Mouse (Mus musculus) lung, postnatal 0 days (tissue): ENCODE measurements around the gene Has1. TPM values are rescaled to one million over a fixed set of nuclear protein-coding genes. Genes with fewer than 3 reads are reported as not detected.

ENCODE experiments used
- ATAC-seq: fragments of 200-750 bp; cut with Nextera tagmentation; 2 replicates; pipeline ENCODE4 v1.8.0; 2017; ENCODE audit warnings: moderate library complexity
- DNase-seq: peaks from one replicate; pipeline ENCODE4 v3.0.0-alpha.2; 2016; ENCODE audit warnings: low spot score
- H3K27ac ChIP-seq: fragments of 300-500 bp; sonication (generic); 2 replicates; pipeline ENCODE4 v1.5.1; 2014; ENCODE audit warnings: antibody characterized with exemption, mild to moderate bottlenecking, low read length, mixed read lengths
- H3K27me3 ChIP-seq: fragments of 300-500 bp; sonication (generic); replicated peaks from 2 replicates; pipeline ENCODE4 v1.6.1; 2014; ENCODE audit warnings: low read length, mixed read lengths; ENCODE audit not compliant: insufficient read depth
- H3K36me3 ChIP-seq: fragments of 300-500 bp; sonication (generic); 2 replicates; pipeline ENCODE4 v1.6.1; 2014; ENCODE audit warnings: low read length, mixed read lengths; ENCODE audit not compliant: insufficient read depth
- H3K4me1 ChIP-seq: fragments of 300-500 bp; sonication (generic); 2 replicates; pipeline ENCODE4 v1.6.1; 2014; ENCODE audit warnings: antibody characterized with exemption, low read depth, low read length, mixed read lengths; ENCODE audit not compliant: insufficient read depth
- H3K4me2 ChIP-seq: fragments of 300-500 bp; sonication (generic); replicated peaks from 2 replicates; pipeline ENCODE4 v1.6.1; 2014; ENCODE audit warnings: low read depth, mild to moderate bottlenecking, low read length, moderate library complexity, mixed read lengths
- H3K4me3 ChIP-seq: fragments of 300-500 bp; sonication (generic); 2 replicates; pipeline ENCODE4 v1.5.1; 2014; ENCODE audit warnings: low read depth, low read length
- H3K9ac ChIP-seq: fragments of 300-500 bp; sonication (generic); replicated peaks from 2 replicates; pipeline ENCODE4 v1.6.1; 2014; ENCODE audit warnings: low read depth, mild to moderate bottlenecking
- H3K9me3 ChIP-seq: fragments of 300-500 bp; sonication (generic); 2 replicates; pipeline ENCODE4 v1.6.1; 2016; ENCODE audit warnings: low read length, mixed read lengths
- CTCF ChIP-seq: IDR thresholded peaks from 2 replicates; pipeline ENCODE4 v1.5.1; 2016; ENCODE audit warnings: antibody characterized with exemption, mild to moderate bottlenecking
- EP300 ChIP-seq: IDR thresholded peaks from 2 replicates; pipeline ENCODE4 v1.6.1; 2016; ENCODE audit warnings: antibody characterized with exemption, mild to moderate bottlenecking, control low read depth
- WGBS: fragments of 180-500 bp; shearing (Covaris S2); extraction: QIAGEN DNeasy Blood & Tissue Kit; methylation state at CpG from one replicate; pipeline ENCODE4 v1.1.7; 2014; 5-methylcytosine and 5-hydroxymethylcytosine counted together
- polyA plus RNA-seq: library from polyadenylated mRNA; unstranded; fragments of >200 nt; fragmentation: Nextera tagmentation; extraction: Ambion mirVana; gene quantifications from 2 replicates; pipeline ENCODE4 v1.2.1, GENCODE M21; 2015

Gene Has1
- polyA plus RNA-seq, 1 experiment from 2014 or later, result 2.4 TPM

GRCm38 (mm10) chr17:17883840-17884239, 28.8 kb upstream of the Has1 start, which contains the start of gene Fpr1:
Gene Fpr1, minus strand, starts transcription at chr17:17883940.
- Histone ChIP-seq H3K9ac (no peak within 1 kb of the TSS), H3K27ac (no peak within 1 kb of the TSS), H3K4me3 (no peak within 1 kb of the TSS), H3K4me2 (no peak within 1 kb of the TSS), H3K4me1 (no peaks in the 10 kb centered on the region), H3K27me3 (no peaks in the 10 kb centered on the region), H3K36me3 (no peaks in the 10 kb centered on the region), H3K9me3 (no peaks in the 10 kb centered on the region)
- no peak for DNase-seq
- no peak for TF ChIP-seq CTCF
- TF ChIP-seq EP300, result no peak
- no peak for ATAC-seq
- 33% methylated on average over 1 of the region's 1 CpGs for WGBS

- no peaks in the 10 kb centered on the region for H3K9me3 ChIP-seq
- H3K9ac ChIP-seq, result no peak overlapping the region
- peak; percentile 12 for DNase-seq
- no peak overlapping the region for H3K27ac ChIP-seq
- TF ChIP-seq EP300 (no peak), CTCF (no peak)
- WGBS, result 65% methylated on average over 3 of the region's 3 CpGs
- no peak overlapping the region for H3K4me3 ChIP-seq
- no peaks in the 10 kb centered on the region for H3K36me3 ChIP-seq
- no peaks in the 10 kb centered on the region for H3K4me1 ChIP-seq
- H3K27me3 ChIP-seq, result no peaks in the 10 kb centered on the region
- ATAC-seq, result no peak
- H3K4me2 ChIP-seq, result no peak overlapping the region
These were observed 27.7 kb upstream of the Has1 start for GRCm38 (mm10) chr17:17882672-17883071.

GRCm38 (mm10) chr17:17879347-17879746, 24.3 kb upstream of the Has1 start:
- Histone ChIP-seq H3K9me3 (no peaks in the 10 kb centered on the region), H3K27ac (no peak overlapping the region), H3K4me2 (no peak overlapping the region), H3K4me3 (no peak overlapping the region), H3K27me3 (no peaks in the 10 kb centered on the region), H3K4me1 (no peaks in the 10 kb centered on the region), H3K36me3 (no peaks in the 10 kb centered on the region), H3K9ac (no peak overlapping the region)
- DNase-seq (no peak), ATAC-seq (no peak)
- TF ChIP-seq CTCF (no peak), EP300 (no peak)
- WGBS, result 70% methylated on average over 1 of the region's 1 CpGs

- H3K27ac ChIP-seq, result no peak overlapping the region
- no peak overlapping the region for H3K4me3 ChIP-seq
- no peaks in the 10 kb centered on the region for H3K27me3 ChIP-seq
- no peak; the same call in 1 of the 2 replicates for ATAC-seq
- no peaks in the 10 kb centered on the region for H3K9me3 ChIP-seq
- no peak overlapping the region for H3K4me2 ChIP-seq
- WGBS, result 68% methylated on average over 2 of the region's 2 CpGs
- 0 out of 2 replicates have a peak, but pooled peaks have one; percentile 43 for TF ChIP-seq EP300
- no peak for TF ChIP-seq CTCF
- peak; percentile 32 for DNase-seq
- H3K36me3 ChIP-seq, result no peaks in the 10 kb centered on the region
- no peaks in the 10 kb centered on the region for H3K4me1 ChIP-seq
- H3K9ac ChIP-seq, result no peak overlapping the region
These were observed 16.7 kb upstream of the Has1 start for GRCm38 (mm10) chr17:17871697-17872096.

GRCm38 (mm10) chr17:17870892-17871550, 16.0 kb upstream of the Has1 start:
- no peak overlapping the region for H3K4me2 ChIP-seq
- H3K4me1 ChIP-seq, result no peaks in the 10 kb centered on the region
- WGBS, result 70% methylated on average over 2 of the region's 2 CpGs
- H3K9ac ChIP-seq, result no peak overlapping the region
- no peak overlapping the region for H3K4me3 ChIP-seq
- H3K27ac ChIP-seq, result no peak overlapping the region
- ATAC-seq (no peak), DNase-seq (no peak)
- H3K36me3 ChIP-seq, result no peaks in the 10 kb centered on the region
- TF ChIP-seq EP300, result no peak
- no peak for TF ChIP-seq CTCF
- no peaks in the 10 kb centered on the region for H3K27me3 ChIP-seq
- no peaks in the 10 kb centered on the region for H3K9me3 ChIP-seq

GRCm38 (mm10) chr17:17866801-17867469, 11.9 kb upstream of the Has1 start:
- Histone ChIP-seq H3K27me3 (no peaks in the 10 kb centered on the region), H3K9ac (no peak overlapping the region), H3K4me2 (no peak overlapping the region), H3K27ac (no peak overlapping the region), H3K4me3 (no peak overlapping the region), H3K4me1 (no peaks in the 10 kb centered on the region), H3K9me3 (no peaks in the 10 kb centered on the region), H3K36me3 (no peaks in the 10 kb centered on the region)
- WGBS, result 67% methylated on average over 11 of the region's 11 CpGs
- DNase-seq, result peak; percentile 84
- TF ChIP-seq CTCF (no peak), EP300 (no peak)
- peak; percentile 89 for ATAC-seq
